Mouse (Mus musculus) hindbrain, postnatal 0 days (tissue): ENCODE measurements at regions not wholly inside any gene's neighbourhood (a gene's known extent, or its start where the extent isn't known, plus 50 kb on each side); places are given as distances from the start of the nearest gene placed in this dataset.

Experiments used
- ATAC-seq: fragments of 200-750 bp; cut with Nextera tagmentation; 2 replicates; pipeline ENCODE4 v1.8.0; 2017; ENCODE audit warnings: mild to moderate bottlenecking, moderate TSS enrichment, moderate library complexity
- DNase-seq: peaks from one replicate; pipeline ENCODE4 v3.0.0-alpha.2; 2015; ENCODE audit warnings: low spot score
- H3K27ac ChIP-seq: fragments of 300-500 bp; sonication (generic); 2 replicates; pipeline ENCODE4 v1.5.1; 2014; ENCODE audit warnings: mild to moderate bottlenecking
- H3K27me3 ChIP-seq: fragments of 300-500 bp; sonication (generic); 2 replicates; pipeline ENCODE4 v1.6.1; 2014; ENCODE audit warnings: low read length, mixed read lengths; ENCODE audit not compliant: insufficient read depth
- H3K36me3 ChIP-seq: fragments of 300-500 bp; sonication (generic); 2 replicates; pipeline ENCODE4 v1.6.1; 2014; ENCODE audit warnings: low read length, mixed read lengths; ENCODE audit not compliant: insufficient read depth
- H3K4me1 ChIP-seq: fragments of 300-500 bp; sonication (generic); 2 replicates; pipeline ENCODE4 v1.6.1; 2014; ENCODE audit warnings: antibody characterized with exemption, low read length, mixed read lengths; ENCODE audit not compliant: insufficient read depth
- H3K4me2 ChIP-seq: fragments of 300-500 bp; sonication (generic); 2 replicates; pipeline ENCODE4 v1.6.1; 2014; ENCODE audit warnings: low read depth, mild to moderate bottlenecking, low read length, moderate library complexity, mixed read lengths
- H3K4me3 ChIP-seq: fragments of 300-500 bp; sonication (generic); 2 replicates; pipeline ENCODE4 v1.5.1; 2014; ENCODE audit warnings: low read length
- H3K9ac ChIP-seq: fragments of 300-500 bp; sonication (generic); replicated peaks from 2 replicates; pipeline ENCODE4 v1.6.1; 2014; ENCODE audit warnings: mild to moderate bottlenecking, low read length, moderate library complexity, mixed read lengths
- H3K9me3 ChIP-seq: fragments of 300-500 bp; sonication (generic); 2 replicates; pipeline ENCODE4 v1.6.1; 2016; ENCODE audit warnings: low read length, mixed read lengths
- CTCF ChIP-seq: IDR thresholded peaks from 2 replicates; pipeline ENCODE4 v1.5.1; 2016; ENCODE audit warnings: antibody characterized with exemption, control low read depth, low read depth
- WGBS: fragments of 180-500 bp; shearing (Covaris S2); extraction: QIAGEN DNeasy Blood & Tissue Kit; methylation state at CpG from one replicate; pipeline ENCODE4 v1.1.7; 2014; 5-methylcytosine and 5-hydroxymethylcytosine counted together

- 89% methylated on average over 1 of the region's 1 CpGs for WGBS
- no peak overlapping the region for H3K4me3 ChIP-seq
- no peak for TF ChIP-seq CTCF
- no peak overlapping the region for H3K9ac ChIP-seq
- H3K4me1 ChIP-seq: no peaks in the 10 kb centered on the region
- H3K4me2 ChIP-seq: no peak overlapping the region
- H3K27ac ChIP-seq: no peak overlapping the region
- ATAC-seq (no peak), DNase-seq (no peak)
- no peaks in the 10 kb centered on the region for H3K27me3 ChIP-seq
- no peaks in the 10 kb centered on the region for H3K36me3 ChIP-seq
- H3K9me3 ChIP-seq: no peaks in the 10 kb centered on the region
These were observed 595.0 kb upstream of the Apob start for GRCm38 (mm10) chr12:7382455-7382854.

GRCm38 (mm10) chr12:7403800-7404199, 573.6 kb upstream of the Apob start:
- H3K9ac ChIP-seq: no peak overlapping the region
- H3K4me2 ChIP-seq: no peak overlapping the region
- H3K36me3 ChIP-seq: no peaks in the 10 kb centered on the region
- H3K27ac ChIP-seq: no peak overlapping the region
- H3K4me1 ChIP-seq: no peaks in the 10 kb centered on the region
- H3K4me3 ChIP-seq: no peak overlapping the region
- 50% methylated on average over 4 of the region's 4 CpGs for WGBS
- DNase-seq (peak; percentile 32), ATAC-seq (no peak)
- no peak for TF ChIP-seq CTCF
- H3K9me3 ChIP-seq: no peaks in the 10 kb centered on the region
- H3K27me3 ChIP-seq: no peaks in the 10 kb centered on the region

- H3K27ac ChIP-seq: no peak overlapping the region
- ATAC-seq (no peak), DNase-seq (peak; percentile 56)
- no peak overlapping the region for H3K9ac ChIP-seq
- no peak overlapping the region for H3K4me2 ChIP-seq
- no peaks in the 10 kb centered on the region for H3K9me3 ChIP-seq
- WGBS: 79% methylated on average over 4 of the region's 4 CpGs
- no peak overlapping the region for H3K4me3 ChIP-seq
- no peaks in the 10 kb centered on the region for H3K27me3 ChIP-seq
- no peak for TF ChIP-seq CTCF
- H3K36me3 ChIP-seq: no peaks in the 10 kb centered on the region
- H3K4me1 ChIP-seq: no peaks in the 10 kb centered on the region
These were observed 565.6 kb upstream of the Apob start for GRCm38 (mm10) chr12:7411810-7412209.

- Histone ChIP-seq H3K4me2 (no peak overlapping the region), H3K4me3 (no peak overlapping the region), H3K9ac (no peak overlapping the region), H3K27ac (no peak overlapping the region), H3K4me1 (no peaks in the 10 kb centered on the region), H3K36me3 (no peaks in the 10 kb centered on the region), H3K27me3 (no peaks in the 10 kb centered on the region), H3K9me3 (no peaks in the 10 kb centered on the region)
- WGBS: 24% methylated on average over 1 of the region's 2 CpGs
- TF ChIP-seq CTCF: no peak
- DNase-seq (no peak), ATAC-seq (no peak)
These were observed 557.2 kb upstream of the Apob start for GRCm38 (mm10) chr12:7420276-7420675.

GRCm38 (mm10) chr12:7421826-7422540, 555.5 kb upstream of the Apob start:
- no peak for DNase-seq
- ATAC-seq: no peak
- 53% methylated on average over 2 of the region's 2 CpGs for WGBS
- Histone ChIP-seq H3K4me2 (no peak overlapping the region), H3K9me3 (no peaks in the 10 kb centered on the region), H3K36me3 (no peaks in the 10 kb centered on the region), H3K4me3 (no peak overlapping the region), H3K4me1 (no peaks in the 10 kb centered on the region), H3K27ac (no peak overlapping the region), H3K9ac (no peak overlapping the region), H3K27me3 (no peaks in the 10 kb centered on the region)
- TF ChIP-seq CTCF: no peak

GRCm38 (mm10) chr12:7430981-7431380, 546.5 kb upstream of the Apob start:
- Histone ChIP-seq H3K27me3 (no peaks in the 10 kb centered on the region), H3K9ac (no peak overlapping the region), H3K27ac (no peak overlapping the region), H3K4me1 (no peaks in the 10 kb centered on the region), H3K4me3 (no peak overlapping the region), H3K9me3 (no peaks in the 10 kb centered on the region), H3K4me2 (no peak overlapping the region), H3K36me3 (no peaks in the 10 kb centered on the region)
- WGBS: 74% methylated on average over 4 of the region's 4 CpGs
- no peak for TF ChIP-seq CTCF
- no peak for DNase-seq
- no peak for ATAC-seq

GRCm38 (mm10) chr12:7445238-7445637, 532.2 kb upstream of the Apob start:
- no peak for DNase-seq
- 86% methylated on average over 2 of the region's 2 CpGs for WGBS
- Histone ChIP-seq H3K27ac (no peak overlapping the region), H3K9ac (no peak overlapping the region), H3K4me3 (no peak overlapping the region), H3K4me2 (no peak overlapping the region), H3K27me3 (no peaks in the 10 kb centered on the region), H3K9me3 (no peaks in the 10 kb centered on the region), H3K4me1 (no peaks in the 10 kb centered on the region), H3K36me3 (no peaks in the 10 kb centered on the region)
- TF ChIP-seq CTCF: no peak
- no peak for ATAC-seq
